Mouse (Mus musculus): ENCODE results near the gene Mrtfa. TPM values are rescaled to one million over a fixed set of nuclear protein-coding genes. Genes with fewer than 3 reads are reported as not detected.

The Mrtfa gene
- polyA plus RNA-seq, 1 experiment from 2014 or later, result 14.7 TPM

GRCm38 (mm10) chr15:81060975-81061374, 129.6 kb downstream of the Mrtfa start:
- ATAC-seq (ENCODE audit: insufficient number of reproducible peaks, insufficient read depth, low FRiP score, low read depth), result no peak
- no peak overlapping the region for H3K4me2 ChIP-seq (ENCODE audit: low read length)
- no peak overlapping the region for H3K9ac ChIP-seq (ENCODE audit: low read length)
- H3K27me3 ChIP-seq (ENCODE audit: control insufficient read depth, insufficient read depth, low read length), result peaks cover 11% of the 10 kb centered on the region; the same call in 1 of the 2 replicates
- H3K4me3 ChIP-seq (ENCODE audit: control insufficient read depth in 1 of 2, insufficient read depth in 1 of 2, low read depth in 1 of 2, low read length in 2 of 2), result no peak overlapping the region
- no peaks in the 10 kb centered on the region for H3K9me3 ChIP-seq (ENCODE audit: control insufficient read depth, low read length)
- H3K4me1 ChIP-seq (ENCODE audit: control insufficient read depth in 2 of 2, insufficient read depth in 2 of 2, low read length in 2 of 2), result peaks cover 10 to 17% of the 10 kb centered on the region in 2 experiments
- no peak overlapping the region for H3K27ac ChIP-seq (replicated peaks in 1 of 2; ENCODE audit: control insufficient read depth in 1 of 2, insufficient read depth in 1 of 2, low read depth in 2 of 2, low read length in 2 of 2)
- no peaks in the 10 kb centered on the region for H3K36me3 ChIP-seq (ENCODE audit: control insufficient read depth, insufficient read depth, low read length)
- 98% methylated on average over 2 of the region's 2 CpGs for WGBS

- H3K4me2 ChIP-seq (ENCODE audit: low read length), result no peak overlapping the region
- ATAC-seq (ENCODE audit: insufficient number of reproducible peaks, insufficient read depth, low FRiP score, low read depth), result no peak
- H3K27ac ChIP-seq (replicated peaks in 1 of 2; ENCODE audit: control insufficient read depth in 1 of 2, insufficient read depth in 1 of 2, low read depth in 2 of 2, low read length in 2 of 2), result no peak overlapping the region
- peaks cover 5 to 10% of the 10 kb centered on the region in 2 experiments; a peak in 3 of 4 replicates for H3K4me1 ChIP-seq (ENCODE audit: control insufficient read depth in 2 of 2, insufficient read depth in 2 of 2, low read length in 2 of 2)
- H3K9ac ChIP-seq (ENCODE audit: low read length), result no peak overlapping the region
- no peaks in the 10 kb centered on the region for H3K27me3 ChIP-seq (ENCODE audit: control insufficient read depth, insufficient read depth, low read length)
- H3K36me3 ChIP-seq (ENCODE audit: control insufficient read depth, insufficient read depth, low read length), result no peaks in the 10 kb centered on the region
- H3K9me3 ChIP-seq (ENCODE audit: control insufficient read depth, low read length), result no peaks in the 10 kb centered on the region
- WGBS, result 91% methylated on average over 5 of the region's 5 CpGs
- no peak overlapping the region for H3K4me3 ChIP-seq (ENCODE audit: control insufficient read depth in 1 of 2, insufficient read depth in 1 of 2, low read depth in 1 of 2, low read length in 2 of 2)
Observed at GRCm38 (mm10) chr15:81057736-81058135, 132.8 kb downstream of the Mrtfa start.

- H3K9me3 ChIP-seq (ENCODE audit: control insufficient read depth, low read length), result no peaks in the 10 kb centered on the region
- no peak overlapping the region for H3K4me2 ChIP-seq (ENCODE audit: low read length)
- WGBS, result 89% methylated on average over 2 of the region's 2 CpGs
- peaks cover 0 to 2% of the 10 kb centered on the region in 2 experiments; a peak in 3 of 4 replicates for H3K4me1 ChIP-seq (ENCODE audit: control insufficient read depth in 2 of 2, insufficient read depth in 2 of 2, low read length in 2 of 2)
- H3K27me3 ChIP-seq (ENCODE audit: control insufficient read depth, insufficient read depth, low read length), result no peaks in the 10 kb centered on the region
- H3K4me3 ChIP-seq (ENCODE audit: control insufficient read depth in 1 of 2, insufficient read depth in 1 of 2, low read depth in 1 of 2, low read length in 2 of 2), result no peak overlapping the region
- H3K27ac ChIP-seq (replicated peaks in 1 of 2; ENCODE audit: control insufficient read depth in 1 of 2, insufficient read depth in 1 of 2, low read depth in 2 of 2, low read length in 2 of 2), result no peak overlapping the region
- H3K9ac ChIP-seq (ENCODE audit: low read length), result no peak overlapping the region
- no peaks in the 10 kb centered on the region for H3K36me3 ChIP-seq (ENCODE audit: control insufficient read depth, insufficient read depth, low read length)
- ATAC-seq (ENCODE audit: insufficient number of reproducible peaks, insufficient read depth, low FRiP score, low read depth), result no peak
Observed at GRCm38 (mm10) chr15:81055488-81055887, 135.1 kb downstream of the Mrtfa start.

- no peaks in the 10 kb centered on the region for H3K9me3 ChIP-seq (ENCODE audit: control insufficient read depth, low read length)
- WGBS, result 87% methylated on average over 5 of the region's 5 CpGs
- no peak overlapping the region for H3K4me2 ChIP-seq (ENCODE audit: low read length)
- no peaks in the 10 kb centered on the region for H3K27me3 ChIP-seq (ENCODE audit: control insufficient read depth, insufficient read depth, low read length)
- H3K9ac ChIP-seq (ENCODE audit: low read length), result no peak overlapping the region
- no peak overlapping the region for H3K27ac ChIP-seq (replicated peaks in 1 of 2; ENCODE audit: control insufficient read depth in 1 of 2, insufficient read depth in 1 of 2, low read depth in 2 of 2, low read length in 2 of 2)
- no peaks in the 10 kb centered on the region for H3K36me3 ChIP-seq (ENCODE audit: control insufficient read depth, insufficient read depth, low read length)
- peaks cover 0 to 10% of the 10 kb centered on the region in 2 experiments; a peak in 3 of 4 replicates for H3K4me1 ChIP-seq (ENCODE audit: control insufficient read depth in 2 of 2, insufficient read depth in 2 of 2, low read length in 2 of 2)
- no peak overlapping the region for H3K4me3 ChIP-seq (ENCODE audit: control insufficient read depth in 1 of 2, insufficient read depth in 1 of 2, low read depth in 1 of 2, low read length in 2 of 2)
- ATAC-seq (ENCODE audit: insufficient number of reproducible peaks, insufficient read depth, low FRiP score, low read depth), result no peak
Observed at GRCm38 (mm10) chr15:81052491-81052890, 138.1 kb downstream of the Mrtfa start.

- Histone ChIP-seq H3K4me2 (ENCODE audit: low read length) (no peak overlapping the region), H3K9ac (ENCODE audit: low read length) (no peak overlapping the region), H3K36me3 (ENCODE audit: control insufficient read depth, insufficient read depth, low read length) (no peaks in the 10 kb centered on the region), H3K27me3 (ENCODE audit: control insufficient read depth, insufficient read depth, low read length) (no peaks in the 10 kb centered on the region), H3K4me1 (ENCODE audit: control insufficient read depth in 2 of 2, insufficient read depth in 2 of 2, low read length in 2 of 2) (peaks cover 3 to 13% of the 10 kb centered on the region in 2 experiments; a peak in 3 of 4 replicates), H3K27ac (replicated peaks in 1 of 2; ENCODE audit: control insufficient read depth in 1 of 2, insufficient read depth in 1 of 2, low read depth in 2 of 2, low read length in 2 of 2) (no peak overlapping the region), H3K4me3 (ENCODE audit: control insufficient read depth in 1 of 2, insufficient read depth in 1 of 2, low read depth in 1 of 2, low read length in 2 of 2) (no peak overlapping the region), H3K9me3 (ENCODE audit: control insufficient read depth, low read length) (no peaks in the 10 kb centered on the region)
- 18% methylated on average over 3 of the region's 3 CpGs for WGBS
- ATAC-seq (ENCODE audit: insufficient number of reproducible peaks, insufficient read depth, low FRiP score, low read depth), result no peak
Observed at GRCm38 (mm10) chr15:81050488-81050887, 140.1 kb downstream of the Mrtfa start.

- Histone ChIP-seq H3K9ac (ENCODE audit: low read length) (no peak overlapping the region), H3K9me3 (ENCODE audit: control insufficient read depth, low read length) (no peaks in the 10 kb centered on the region), H3K36me3 (ENCODE audit: control insufficient read depth, insufficient read depth, low read length) (peaks cover 6% of the 10 kb centered on the region; the same call in 1 of the 2 replicates), H3K27me3 (ENCODE audit: control insufficient read depth, insufficient read depth, low read length) (no peaks in the 10 kb centered on the region), H3K4me3 (ENCODE audit: control insufficient read depth in 1 of 2, insufficient read depth in 1 of 2, low read depth in 1 of 2, low read length in 2 of 2) (no peak overlapping the region), H3K4me2 (ENCODE audit: low read length) (no peak overlapping the region), H3K27ac (replicated peaks in 1 of 2; ENCODE audit: control insufficient read depth in 1 of 2, insufficient read depth in 1 of 2, low read depth in 2 of 2, low read length in 2 of 2) (no peak overlapping the region), H3K4me1 (ENCODE audit: control insufficient read depth in 2 of 2, insufficient read depth in 2 of 2, low read length in 2 of 2) (peaks cover 3 to 13% of the 10 kb centered on the region in 2 experiments; a peak in 3 of 4 replicates)
- 70% methylated on average over 6 of the region's 6 CpGs for WGBS
- no peak for ATAC-seq (ENCODE audit: insufficient number of reproducible peaks, insufficient read depth, low FRiP score, low read depth)
Observed at GRCm38 (mm10) chr15:81049401-81050053, 141.0 kb downstream of the Mrtfa start.

GRCm38 (mm10) chr15:81047497-81047896, 143.1 kb downstream of the Mrtfa start:
- no peak for ATAC-seq (ENCODE audit: insufficient number of reproducible peaks, insufficient read depth, low FRiP score, low read depth)
- no peak overlapping the region for H3K27ac ChIP-seq (replicated peaks in 1 of 2; ENCODE audit: control insufficient read depth in 1 of 2, insufficient read depth in 1 of 2, low read depth in 2 of 2, low read length in 2 of 2)
- no peaks in the 10 kb centered on the region for H3K9me3 ChIP-seq (ENCODE audit: control insufficient read depth, low read length)
- no peak overlapping the region for H3K4me3 ChIP-seq (ENCODE audit: control insufficient read depth in 1 of 2, insufficient read depth in 1 of 2, low read depth in 1 of 2, low read length in 2 of 2)
- H3K36me3 ChIP-seq (ENCODE audit: control insufficient read depth, insufficient read depth, low read length), result peaks cover 10% of the 10 kb centered on the region; the same call in 1 of the 2 replicates
- H3K9ac ChIP-seq (ENCODE audit: low read length), result no peak overlapping the region
- H3K4me2 ChIP-seq (ENCODE audit: low read length), result no peak overlapping the region
- H3K27me3 ChIP-seq (ENCODE audit: control insufficient read depth, insufficient read depth, low read length), result no peaks in the 10 kb centered on the region
- peaks cover 6 to 16% of the 10 kb centered on the region in 2 experiments for H3K4me1 ChIP-seq (ENCODE audit: control insufficient read depth in 2 of 2, insufficient read depth in 2 of 2, low read length in 2 of 2)
- 42% methylated on average over 10 of the region's 10 CpGs for WGBS

- Histone ChIP-seq H3K4me3 (ENCODE audit: control insufficient read depth in 1 of 2, insufficient read depth in 1 of 2, low read depth in 1 of 2, low read length in 2 of 2) (no peak overlapping the region), H3K4me2 (ENCODE audit: low read length) (no peak overlapping the region), H3K4me1 (ENCODE audit: control insufficient read depth in 2 of 2, insufficient read depth in 2 of 2, low read length in 2 of 2) (peaks cover 9 to 27% of the 10 kb centered on the region in 2 experiments), H3K36me3 (ENCODE audit: control insufficient read depth, insufficient read depth, low read length) (peaks cover 10% of the 10 kb centered on the region; the same call in 1 of the 2 replicates), H3K27ac (replicated peaks in 1 of 2; ENCODE audit: control insufficient read depth in 1 of 2, insufficient read depth in 1 of 2, low read depth in 2 of 2, low read length in 2 of 2) (no peak overlapping the region), H3K9ac (ENCODE audit: low read length) (no peak overlapping the region), H3K27me3 (ENCODE audit: control insufficient read depth, insufficient read depth, low read length) (no peaks in the 10 kb centered on the region), H3K9me3 (ENCODE audit: control insufficient read depth, low read length) (no peaks in the 10 kb centered on the region)
- 86% methylated on average over 7 of the region's 7 CpGs for WGBS
- ATAC-seq (ENCODE audit: insufficient number of reproducible peaks, insufficient read depth, low FRiP score, low read depth), result no peak
Observed at GRCm38 (mm10) chr15:81046061-81046460, 144.5 kb downstream of the Mrtfa start.

Data from heart, embryonic 14.5 days (tissue).